Mouse (Mus musculus): ENCODE results near the gene Galnt9.

DNA sequence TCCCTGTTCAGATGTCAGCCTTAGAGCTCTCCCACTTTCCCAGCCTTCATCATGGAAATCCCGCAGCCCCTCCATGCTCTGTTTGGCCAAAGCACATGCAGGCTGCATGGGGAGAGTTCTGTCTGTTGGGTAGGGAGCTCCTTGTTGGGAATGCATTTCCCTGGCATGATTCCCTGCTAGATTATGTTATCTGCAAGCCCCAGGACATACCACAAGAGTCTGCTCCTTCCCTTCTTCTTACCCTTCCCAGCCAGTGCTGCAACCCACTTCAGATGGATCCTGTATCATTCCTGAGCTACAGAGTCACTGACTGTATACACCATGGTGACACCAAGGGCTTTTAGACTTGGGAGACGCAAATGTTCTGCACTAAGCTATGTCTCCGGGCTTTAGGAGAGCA is 65.3 kb downstream of the Galnt9 start:
- no peak for TF ChIP-seq POLR2A (IDR thresholded peaks at IDR 0.05; ENCODE audit: low read depth, low read length)
- no peak for TF ChIP-seq CTCF (IDR thresholded peaks at IDR 0.05; ENCODE audit: extremely low read depth, insufficient read depth, insufficient read length, insufficient replicate concordance)

Data from spleen, adult 2 months (tissue).